Comparison of ENCODE assay signal across 17 mouse cellular contexts in genomic region chr1:160329788-160330187, GRCm38 (mm10).
DNase-seq lines count a peak whose midpoint lies in the region; ATAC-seq and TF ChIP-seq lines count a peak whose summit lies in the region.
"Had no signal": no experiment of that assay in that cellular context is flagged by ENCODE, and none has a peak within 500 bp of the region (broad histone marks: within the 10 kb centered on the region; RNA-seq: fewer than 3 reads in every experiment).

No protein-coding gene starts in this region.

- H3K4me1 ChIP-seq in liver, embryonic 14.5 days (replicated peaks; ENCODE audit: control insufficient read depth in 2 of 2, insufficient read depth in 2 of 2, low read length in 1 of 2): peaks cover 34 to 47% of the 10 kb centered on the region in 2 experiments

- H3K4me2 ChIP-seq in liver, embryonic 14.5 days (ENCODE audit: low read depth): peak overlapping the region; percentile 58
- H3K4me2 ChIP-seq: embryonic facial prominence, embryonic 12.5 days; hindbrain, embryonic 12.5 days had no signal

- peak; percentile 59; the same call in 1 of the 2 replicates for ATAC-seq in liver, embryonic 14.5 days (ENCODE audit: insufficient read depth)
- ATAC-seq: CD4-positive, CD25-positive, alpha-beta regulatory T cell, adult 4 months had no signal

- no peak for TF ChIP-seq EP300 in liver, embryonic 14.5 days (IDR thresholded peaks at IDR 0.05; ENCODE audit: low read depth)

- WGBS in liver, embryonic 14.5 days (ENCODE audit: insufficient replicate concordance): 34% methylated on average over 7 of the region's 7 CpGs

- H3K9me3 ChIP-seq in liver, embryonic 14.5 days (ENCODE audit: control insufficient read depth, low read length): no peaks in the 10 kb centered on the region
- H3K9me3 ChIP-seq: embryonic facial prominence, embryonic 12.5 days; forebrain, embryonic 10.5 days; hindbrain, embryonic 12.5 days had no signal

- H3K4me3 ChIP-seq in layer of hippocampus, adult 2 months: no peak overlapping the region
- H3K4me3 ChIP-seq in liver, embryonic 14.5 days (ENCODE audit: insufficient read depth in 1 of 2, low read depth in 2 of 2, low read length in 2 of 2): no peak overlapping the region; a peak in 1 of 4 replicates
- H3K4me3 ChIP-seq: embryonic facial prominence, embryonic 12.5 days; forebrain, embryonic 10.5 days; hindbrain, embryonic 12.5 days had no signal

- H3K27ac ChIP-seq in layer of hippocampus, adult 2 months: peak overlapping the region; percentile 76
- H3K27ac ChIP-seq in liver, embryonic 14.5 days: peak overlapping the region; percentile 78
- H3K27ac ChIP-seq: embryonic facial prominence, embryonic 12.5 days; forebrain, embryonic 10.5 days; hindbrain, embryonic 12.5 days had no signal

- peak overlapping the region; percentile 43 for H3K9ac ChIP-seq in liver, embryonic 14.5 days (replicated peaks)
- H3K9ac ChIP-seq: embryonic facial prominence, embryonic 12.5 days; hindbrain, embryonic 12.5 days had no signal

- TF ChIP-seq CTCF in layer of hippocampus, adult 2 months (conservative IDR thresholded peaks at IDR 0.05): peak; percentile 53
- TF ChIP-seq CTCF in liver, embryonic 14.5 days (IDR thresholded peaks at IDR 0.05; ENCODE audit: low read depth): peak; percentile 23; the same call in 1 of the 2 replicates

- H3K36me3 ChIP-seq in liver, embryonic 14.5 days (replicated peaks; ENCODE audit: control insufficient read depth, insufficient read depth, low read depth): no peaks in the 10 kb centered on the region
- no peaks in the 10 kb centered on the region for H3K36me3 ChIP-seq in splenic B cell, adult 2 months (ENCODE audit: control insufficient read depth, insufficient read depth, low read length, poor library complexity, severe bottlenecking)
- H3K36me3 ChIP-seq: embryonic facial prominence, embryonic 12.5 days; forebrain, embryonic 10.5 days; hindbrain, embryonic 12.5 days had no signal

- no peaks in the 10 kb centered on the region for H3K27me3 ChIP-seq in liver, embryonic 14.5 days (ENCODE audit: control insufficient read depth, insufficient read depth, low read length)
- no peaks in the 10 kb centered on the region for H3K27me3 ChIP-seq in splenic B cell, adult 2 months (ENCODE audit: control insufficient read depth, insufficient read depth, low read length, poor library complexity, severe bottlenecking)
- H3K27me3 ChIP-seq: embryonic facial prominence, embryonic 12.5 days; hindbrain, embryonic 12.5 days had no signal

- no peak for DNase-seq in layer of hippocampus, adult 2 months (ENCODE audit: low spot score in 2 of 2)
- no peak for DNase-seq in layer of hippocampus, adult 9-10 months (ENCODE audit: low spot score)
- DNase-seq in thymus, postnatal 0 days (ENCODE audit: low spot score): peak; percentile 28
- no peak for DNase-seq in thymus, postnatal 10 days (ENCODE audit: low spot score in 2 of 2)
- no peak for DNase-seq in liver, embryonic 14.5 days (ENCODE audit: low read depth in 3 of 3, low spot score in 3 of 3)
- DNase-seq in splenic B cell, adult 2 months (ENCODE audit: low read depth, low spot score): peak; percentile 10
- DNase-seq in right cerebral cortex, postnatal 14 days: no peak
- no peak for DNase-seq in frontal cortex, postnatal 14 days (ENCODE audit: low spot score in 2 of 2)
- DNase-seq: cerebellum, postnatal 10 days; gastrocnemius, postnatal 25 days; kidney, adult 11 months; kidney, postnatal 25 days; lung, adult 18-20 months had no signal

Comparison
In these comparisons a context has a peak if more than half of its experiments do, and no peak if none do; other contexts are left out.
1. DNase-seq: peak in thymus, postnatal 0 days (single experiment) and splenic B cell, adult 2 months (single experiment); none in layer of hippocampus, adult 2 months (0 of 2), layer of hippocampus, adult 9-10 months (single experiment), thymus, postnatal 10 days (0 of 2), liver, embryonic 14.5 days (0 of 3), right cerebral cortex, postnatal 14 days (single experiment) and frontal cortex, postnatal 14 days (0 of 2).